Mouse (Mus musculus): ENCODE data around the gene Rgs9. TPM values are rescaled to one million over a fixed set of nuclear protein-coding genes. Genes with fewer than 3 reads are reported as not detected.

Gene Rgs9
- total RNA-seq, 2 experiments from 2014 or later: 3.1 to 5.1 TPM

Other genes starting within 250 kb of the Rgs9 start
- not detected for gene E030025P04Rik, start 153.8 kb downstream of the Rgs9 start, total RNA-seq (2021)
- 10 to 100 TPM; 65.2 to 70.7 TPM for gene Gna13, start 64.7 kb upstream of the Rgs9 start, total RNA-seq (2021)
- gene 9930022D16Rik, start 115.8 kb upstream of the Rgs9 start, total RNA-seq (2021): not detected
- 10 to 100 TPM; 36.7 to 49.2 TPM for gene Amz2, start 127.8 kb upstream of the Rgs9 start, total RNA-seq (2021)
- 1 to 10 TPM; 5.3 to 7.1 TPM for gene Arsg, start 175.2 kb upstream of the Rgs9 start, total RNA-seq (2021)
- gene Slc16a6, start 175.5 kb upstream of the Rgs9 start, total RNA-seq (2021): 1 to 10 TPM in 1 of 2 experiments, under 1 TPM in 1; 0.43 to 1.5 TPM

Data from adrenal gland, postnatal 36 days (tissue).